Mouse (Mus musculus): ENCODE measurements around the gene Tmem101. TPM values are rescaled to one million over a fixed set of nuclear protein-coding genes. Genes with fewer than 3 reads are reported as not detected.

Gene Tmem101
- polyA plus RNA-seq, 1 experiment from 2014 or later: 26.0 TPM

DNA sequence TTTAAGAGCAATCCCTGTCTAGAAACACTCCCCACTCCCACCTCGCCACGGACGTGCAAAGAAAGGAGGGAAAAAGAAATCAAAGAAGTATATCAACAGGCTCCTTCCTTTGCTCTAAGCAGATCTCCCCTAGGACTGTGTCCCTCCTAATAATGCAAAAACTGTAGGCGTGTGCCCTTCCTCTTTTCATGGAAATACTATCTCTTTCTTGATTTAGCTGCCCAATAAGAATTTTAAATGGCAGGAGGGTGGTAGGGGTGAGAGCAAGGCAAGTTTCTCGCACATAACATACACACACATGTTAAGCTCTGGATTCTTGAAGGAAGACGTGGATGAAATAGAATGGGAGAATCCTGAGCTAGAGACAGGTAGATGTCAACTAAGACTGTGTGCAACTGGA, 32.8 kb upstream of the Tmem101 start:
- H3K27me3 ChIP-seq (replicated peaks; ENCODE audit: control insufficient read depth, insufficient read depth, low read length): no peaks in the 10 kb centered on the region
- H3K27ac ChIP-seq (ENCODE audit: low read length): peak overlapping the region; percentile 69
- H3K4me1 ChIP-seq (ENCODE audit: control insufficient read depth, insufficient read depth, low read length): peaks cover 12% of the 10 kb centered on the region; the same call in 1 of the 2 replicates
- H3K4me2 ChIP-seq (ENCODE audit: low read depth, low read length): peak overlapping the region; percentile 91
- peak overlapping the region; percentile 69 for H3K4me3 ChIP-seq (ENCODE audit: low read length)
- 0 out of 2 replicates have a peak, but pooled peaks cover 2% of the 10 kb centered on the region for H3K36me3 ChIP-seq (ENCODE audit: control insufficient read depth, insufficient read depth, low read length)
- peak overlapping the region; percentile 74 for H3K9ac ChIP-seq (ENCODE audit: low read depth, low read length)
- H3K9me3 ChIP-seq (ENCODE audit: control insufficient read depth, low read length): no peaks in the 10 kb centered on the region
- peak; percentile 0; the same call in 1 of the 2 replicates for ATAC-seq
- 68% methylated on average over 6 of the region's 6 CpGs for WGBS

DNA sequence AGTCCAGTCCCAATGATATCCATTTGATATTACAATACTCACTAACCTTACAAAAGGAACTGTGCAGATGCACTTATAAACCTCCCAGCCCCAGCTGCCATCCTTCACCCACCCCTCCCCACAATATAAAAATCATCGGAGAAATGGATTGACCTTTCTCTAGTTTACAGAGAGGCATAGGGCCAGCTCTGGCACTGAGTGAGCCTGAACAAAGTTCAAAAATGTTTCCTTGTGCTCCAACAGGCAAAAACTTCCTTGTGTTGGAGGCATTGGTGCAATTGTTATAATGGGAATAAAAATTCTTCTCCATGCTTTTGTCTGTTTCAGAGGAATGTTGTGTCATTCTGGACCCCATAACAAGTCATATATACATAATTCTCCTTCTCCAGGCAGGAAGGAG, 30.0 kb upstream of the Tmem101 start:
- peaks cover 16% of the 10 kb centered on the region for H3K4me1 ChIP-seq (ENCODE audit: control insufficient read depth, insufficient read depth, low read length)
- ATAC-seq: no peak
- H3K9ac ChIP-seq (ENCODE audit: low read depth, low read length): no peak overlapping the region
- H3K9me3 ChIP-seq (ENCODE audit: control insufficient read depth, low read length): no peaks in the 10 kb centered on the region
- H3K4me3 ChIP-seq (ENCODE audit: low read length): no peak overlapping the region
- H3K27ac ChIP-seq (ENCODE audit: low read length): peak overlapping the region; percentile 92
- 55% methylated on average over 1 of the region's 1 CpGs for WGBS
- H3K36me3 ChIP-seq (ENCODE audit: control insufficient read depth, insufficient read depth, low read length): peaks cover 2% of the 10 kb centered on the region; the same call in 1 of the 2 replicates
- H3K27me3 ChIP-seq (replicated peaks; ENCODE audit: control insufficient read depth, insufficient read depth, low read length): no peaks in the 10 kb centered on the region
- H3K4me2 ChIP-seq (ENCODE audit: low read depth, low read length): no peak overlapping the region

DNA sequence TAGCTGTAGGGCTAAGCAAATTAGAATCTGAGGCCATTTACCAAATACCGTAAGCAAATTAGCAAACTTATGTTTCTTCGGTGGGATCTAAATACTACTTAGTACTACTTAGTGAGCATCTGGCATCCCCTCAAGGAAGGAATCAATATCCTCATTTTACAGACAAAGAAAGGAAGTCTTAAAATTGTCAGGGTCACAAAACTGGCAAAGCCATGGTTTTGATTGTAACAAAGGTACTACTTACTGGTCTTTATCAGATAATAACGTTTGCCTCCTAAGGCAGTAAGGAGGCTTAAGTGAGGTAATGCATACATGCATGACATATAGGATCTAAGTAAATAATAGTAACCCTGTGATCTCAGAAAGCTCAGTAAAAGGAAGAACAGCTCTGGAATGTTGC, 29.5 kb upstream of the Tmem101 start:
- no peaks in the 10 kb centered on the region for H3K9me3 ChIP-seq (ENCODE audit: control insufficient read depth, low read length)
- H3K9ac ChIP-seq (ENCODE audit: low read depth, low read length): peak overlapping the region; percentile 94; the same call in 1 of the 2 replicates
- ATAC-seq: no peak
- 46% methylated on average over 3 of the region's 3 CpGs for WGBS
- H3K36me3 ChIP-seq (ENCODE audit: control insufficient read depth, insufficient read depth, low read length): peaks cover 2% of the 10 kb centered on the region; the same call in 1 of the 2 replicates
- peaks cover 12% of the 10 kb centered on the region for H3K4me1 ChIP-seq (ENCODE audit: control insufficient read depth, insufficient read depth, low read length)
- H3K4me3 ChIP-seq (ENCODE audit: low read length): peak overlapping the region; percentile 94
- peak overlapping the region; percentile 64 for H3K4me2 ChIP-seq (ENCODE audit: low read depth, low read length)
- no peaks in the 10 kb centered on the region for H3K27me3 ChIP-seq (replicated peaks; ENCODE audit: control insufficient read depth, insufficient read depth, low read length)
- H3K27ac ChIP-seq (ENCODE audit: low read length): peak overlapping the region; percentile 92

DNA sequence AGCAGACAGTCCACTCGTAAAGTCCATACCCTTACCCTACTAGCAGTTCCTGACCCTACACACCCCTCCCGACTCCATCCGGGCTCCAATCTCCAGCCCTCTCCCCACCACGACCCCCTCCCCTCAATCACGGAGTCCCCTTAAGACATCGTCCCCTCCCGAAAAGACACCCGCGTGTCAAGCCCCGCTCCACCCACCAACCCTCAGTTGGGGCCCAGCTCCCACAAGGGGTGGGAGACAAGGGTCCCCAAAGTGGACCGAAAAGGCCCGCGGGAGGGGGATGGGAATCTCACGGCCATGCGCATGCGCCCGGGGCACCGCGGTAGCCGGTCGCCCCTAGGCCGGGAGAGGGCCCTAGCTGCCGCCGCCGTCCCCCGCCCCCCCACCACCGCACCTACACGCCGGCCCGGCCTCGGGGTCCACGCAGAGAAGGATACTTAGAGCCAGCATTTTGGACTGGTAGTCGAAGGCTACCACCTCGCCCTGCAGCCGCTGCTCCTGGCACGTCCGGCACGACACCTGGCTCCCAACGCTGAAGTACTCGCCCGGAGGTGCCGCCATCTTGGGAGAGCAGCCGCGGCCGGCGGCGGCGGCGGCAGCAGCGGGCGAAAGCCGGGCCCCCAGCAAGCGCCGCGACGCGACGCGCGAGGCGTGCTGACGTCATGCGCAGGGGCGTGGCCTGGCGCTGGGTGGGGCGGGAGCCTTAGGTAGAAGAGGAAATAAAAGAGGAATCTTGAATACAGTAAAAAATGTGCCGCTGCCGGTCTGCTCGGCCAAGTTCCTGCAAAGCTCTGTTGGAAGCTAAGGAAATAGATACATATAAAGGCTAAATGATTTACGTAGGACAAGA, 28.7 kb upstream of the Tmem101 start, which contains the start of gene Lsm12:
Gene Lsm12 (minus strand): TSS at position 651 of the 850 bp plus-strand sequence.
- peak within 1 kb of the TSS; percentile 94 for H3K4me3 ChIP-seq (ENCODE audit: low read length)
- peaks cover 2% of the 10 kb centered on the region; the same call in 1 of the 2 replicates for H3K36me3 ChIP-seq (ENCODE audit: control insufficient read depth, insufficient read depth, low read length)
- WGBS: under 1% methylated on average over 66 of the region's 70 CpGs
- ATAC-seq: peak; percentile 84
- no peaks in the 10 kb centered on the region for H3K9me3 ChIP-seq (ENCODE audit: control insufficient read depth, low read length)
- peak within 1 kb of the TSS; percentile 94 for H3K9ac ChIP-seq (ENCODE audit: low read depth, low read length)
- no peaks in the 10 kb centered on the region for H3K27me3 ChIP-seq (replicated peaks; ENCODE audit: control insufficient read depth, insufficient read depth, low read length)
- peak within 1 kb of the TSS; percentile 83 for H3K4me2 ChIP-seq (ENCODE audit: low read depth, low read length)
- H3K27ac ChIP-seq (ENCODE audit: low read length): peak within 1 kb of the TSS; percentile 92
- peaks cover 8% of the 10 kb centered on the region for H3K4me1 ChIP-seq (ENCODE audit: control insufficient read depth, insufficient read depth, low read length)

DNA sequence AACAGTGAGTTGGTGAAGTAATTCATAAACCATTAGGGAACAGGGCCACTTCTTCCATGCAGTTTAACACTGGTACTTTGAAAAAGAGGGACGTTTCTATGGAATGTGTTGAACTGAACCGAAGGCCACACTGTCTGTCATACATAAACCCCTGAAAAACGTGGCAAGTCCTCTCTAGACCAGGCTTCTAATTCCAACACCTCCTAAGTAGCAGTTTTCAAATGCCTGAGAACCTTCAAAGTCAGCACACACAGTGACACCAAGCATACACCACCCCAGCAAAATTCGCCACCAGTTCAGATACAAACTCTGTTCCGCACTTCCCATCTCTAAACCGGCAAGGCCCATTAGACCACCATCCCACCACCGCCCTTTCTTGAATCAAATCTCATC, 28.0 kb upstream of the Tmem101 start:
- ATAC-seq: no peak
- Histone ChIP-seq H3K4me1 (ENCODE audit: control insufficient read depth, insufficient read depth, low read length) (peaks cover 8% of the 10 kb centered on the region), H3K4me3 (ENCODE audit: low read length) (peak overlapping the region; percentile 94), H3K9ac (ENCODE audit: low read depth, low read length) (peak overlapping the region; percentile 94), H3K4me2 (ENCODE audit: low read depth, low read length) (peak overlapping the region; percentile 83), H3K27me3 (replicated peaks; ENCODE audit: control insufficient read depth, insufficient read depth, low read length) (no peaks in the 10 kb centered on the region), H3K27ac (ENCODE audit: low read length) (peak overlapping the region; percentile 92), H3K36me3 (ENCODE audit: control insufficient read depth, insufficient read depth, low read length) (peaks cover 2% of the 10 kb centered on the region; the same call in 1 of the 2 replicates), H3K9me3 (ENCODE audit: control insufficient read depth, low read length) (no peaks in the 10 kb centered on the region)
- 5% methylated on average over 7 of the region's 7 CpGs for WGBS

DNA sequence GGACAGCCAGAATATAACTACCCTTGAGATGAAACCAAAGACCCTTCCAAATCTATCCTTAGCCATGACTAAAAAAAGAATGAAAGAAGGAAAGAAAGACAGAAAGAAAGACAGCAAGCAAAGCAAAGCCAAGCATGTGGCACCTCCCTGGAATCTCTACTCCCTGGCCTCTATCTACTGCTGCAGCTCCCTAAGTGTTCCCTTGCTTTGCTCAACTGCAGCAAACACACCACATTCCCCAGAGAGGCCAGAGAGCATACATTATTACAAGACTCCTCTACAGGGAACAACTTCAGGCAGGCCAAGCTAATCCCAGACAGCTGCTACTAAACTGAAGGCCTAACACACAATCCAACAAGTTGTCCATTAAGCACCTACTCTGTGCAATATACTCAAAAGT, 23.6 kb upstream of the Tmem101 start:
- no peak for ATAC-seq
- H3K4me3 ChIP-seq (ENCODE audit: low read length): no peak overlapping the region
- H3K36me3 ChIP-seq (ENCODE audit: control insufficient read depth, insufficient read depth, low read length): peaks cover 14% of the 10 kb centered on the region

DNA sequence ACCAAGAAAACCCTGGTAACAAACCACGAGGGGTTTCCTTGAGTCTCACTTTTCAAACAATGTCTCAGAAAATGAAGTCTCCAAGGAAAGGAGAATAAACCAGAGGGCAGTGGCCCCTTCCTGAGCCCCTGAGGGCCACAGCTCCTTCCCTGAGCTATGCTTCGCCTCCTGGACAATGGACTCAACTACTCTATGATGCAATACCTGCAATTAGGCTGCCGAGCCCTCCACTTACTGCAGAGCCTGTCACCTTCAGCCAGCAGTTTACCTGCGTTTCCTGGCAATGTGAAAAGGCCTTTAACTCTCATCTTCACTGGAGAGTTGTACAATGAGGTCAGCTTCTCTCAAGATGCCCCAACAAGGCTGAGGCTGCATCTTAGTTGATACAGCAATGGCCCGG, 12.5 kb upstream of the Tmem101 start:
- H3K27ac ChIP-seq (ENCODE audit: low read length): peak overlapping the region; percentile 5; the same call in 1 of the 2 replicates
- H3K4me3 ChIP-seq (ENCODE audit: low read length): no peak overlapping the region
- H3K4me1 ChIP-seq (ENCODE audit: control insufficient read depth, insufficient read depth, low read length): peaks cover 11% of the 10 kb centered on the region; the same call in 1 of the 2 replicates
- H3K9me3 ChIP-seq (ENCODE audit: control insufficient read depth, low read length): no peaks in the 10 kb centered on the region
- ATAC-seq: peak; percentile 82
- H3K4me2 ChIP-seq (ENCODE audit: low read depth, low read length): no peak overlapping the region
- 63% methylated on average over 5 of the region's 5 CpGs for WGBS
- no peak overlapping the region for H3K9ac ChIP-seq (ENCODE audit: low read depth, low read length)
- H3K36me3 ChIP-seq (ENCODE audit: control insufficient read depth, insufficient read depth, low read length): peaks cover 3% of the 10 kb centered on the region; the same call in 1 of the 2 replicates
- H3K27me3 ChIP-seq (replicated peaks; ENCODE audit: control insufficient read depth, insufficient read depth, low read length): no peaks in the 10 kb centered on the region

More for the DNA sequence above, 23.6 kb upstream of the Tmem101 start:
- Histone ChIP-seq H3K27ac (ENCODE audit: low read length) (no peak overlapping the region), H3K4me1 (ENCODE audit: control insufficient read depth, insufficient read depth, low read length) (peaks cover 10% of the 10 kb centered on the region), H3K4me2 (ENCODE audit: low read depth, low read length) (no peak overlapping the region), H3K27me3 (replicated peaks; ENCODE audit: control insufficient read depth, insufficient read depth, low read length) (no peaks in the 10 kb centered on the region), H3K9me3 (ENCODE audit: control insufficient read depth, low read length) (no peaks in the 10 kb centered on the region), H3K9ac (ENCODE audit: low read depth, low read length) (no peak overlapping the region)

DNA sequence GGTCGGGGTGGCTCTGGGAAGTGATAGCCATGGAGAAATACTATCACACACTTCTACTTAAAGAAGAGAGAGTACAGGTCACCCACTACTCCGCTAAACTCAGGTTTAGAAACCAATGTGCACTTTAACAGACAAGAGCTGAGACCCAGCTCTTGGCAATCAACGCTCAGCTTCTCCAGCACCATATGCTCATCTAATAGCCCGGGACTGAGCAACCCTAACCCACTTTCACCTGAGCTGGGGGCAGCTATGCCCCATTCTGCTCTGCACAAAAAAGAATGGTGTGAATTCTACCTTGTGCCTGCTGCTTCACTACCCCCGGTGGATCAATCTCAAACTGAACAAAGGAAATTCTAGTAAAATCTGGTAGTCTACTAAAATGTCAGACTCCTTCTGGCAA, 11.3 kb upstream of the Tmem101 start:
- Histone ChIP-seq H3K4me3 (ENCODE audit: low read length) (no peak overlapping the region), H3K27me3 (replicated peaks; ENCODE audit: control insufficient read depth, insufficient read depth, low read length) (no peaks in the 10 kb centered on the region), H3K4me2 (ENCODE audit: low read depth, low read length) (no peak overlapping the region), H3K4me1 (ENCODE audit: control insufficient read depth, insufficient read depth, low read length) (peaks cover 11% of the 10 kb centered on the region; the same call in 1 of the 2 replicates), H3K9me3 (ENCODE audit: control insufficient read depth, low read length) (no peaks in the 10 kb centered on the region), H3K9ac (ENCODE audit: low read depth, low read length) (no peak overlapping the region), H3K27ac (ENCODE audit: low read length) (no peak overlapping the region), H3K36me3 (ENCODE audit: control insufficient read depth, insufficient read depth, low read length) (peaks cover 8% of the 10 kb centered on the region)
- 89% methylated on average over 5 of the region's 5 CpGs for WGBS
- ATAC-seq: no peak

DNA sequence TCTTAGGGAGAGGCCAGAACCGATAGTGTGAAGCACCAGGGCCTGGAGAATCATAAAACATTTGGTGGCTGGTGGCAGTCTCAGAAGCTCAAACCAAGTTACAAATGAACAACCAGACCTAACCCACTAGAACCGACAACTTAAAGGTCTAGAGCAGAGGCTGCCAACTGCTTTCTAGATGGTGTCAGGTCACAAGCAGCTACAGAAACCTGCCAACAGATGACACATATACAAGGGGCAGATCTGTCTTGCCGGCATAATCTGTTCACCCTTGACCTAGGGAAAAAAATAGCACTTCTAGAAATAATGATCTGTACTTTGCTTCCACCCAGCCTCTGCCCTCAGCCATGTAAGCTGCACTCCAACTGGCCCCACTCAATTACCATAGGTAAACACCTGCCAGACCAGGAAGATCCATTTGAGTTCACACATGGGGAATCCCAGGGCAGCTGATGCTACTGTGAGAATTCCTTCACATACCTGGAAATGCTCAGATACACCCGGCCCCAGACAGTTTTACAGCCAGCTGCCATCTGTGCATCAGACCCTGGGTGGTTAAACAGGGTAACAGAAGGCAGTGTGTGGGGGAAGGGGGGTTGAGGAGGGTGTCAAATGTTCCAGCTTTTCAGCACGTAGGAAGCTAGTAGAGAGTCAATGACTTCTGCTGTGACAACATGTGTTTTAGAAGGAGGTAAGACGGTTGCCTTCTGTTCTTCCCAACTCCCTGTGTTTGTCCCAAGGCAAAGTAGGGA, 9.9 kb upstream of the Tmem101 start:
- Histone ChIP-seq H3K4me2 (ENCODE audit: low read depth, low read length) (no peak overlapping the region), H3K9ac (ENCODE audit: low read depth, low read length) (0 out of 2 replicates have a peak overlapping the region, but pooled peaks have one; percentile 10), H3K27ac (ENCODE audit: low read length) (peak overlapping the region; percentile 53), H3K9me3 (ENCODE audit: control insufficient read depth, low read length) (no peaks in the 10 kb centered on the region), H3K4me3 (ENCODE audit: low read length) (no peak overlapping the region), H3K27me3 (replicated peaks; ENCODE audit: control insufficient read depth, insufficient read depth, low read length) (no peaks in the 10 kb centered on the region), H3K4me1 (ENCODE audit: control insufficient read depth, insufficient read depth, low read length) (peaks cover 11% of the 10 kb centered on the region; the same call in 1 of the 2 replicates), H3K36me3 (ENCODE audit: control insufficient read depth, insufficient read depth, low read length) (peaks cover 15% of the 10 kb centered on the region)
- peak; percentile 77 for ATAC-seq
- WGBS: 27% methylated on average over 6 of the region's 6 CpGs
